Mouse (Mus musculus): ENCODE measurements around the gene Nek9.

DNA sequence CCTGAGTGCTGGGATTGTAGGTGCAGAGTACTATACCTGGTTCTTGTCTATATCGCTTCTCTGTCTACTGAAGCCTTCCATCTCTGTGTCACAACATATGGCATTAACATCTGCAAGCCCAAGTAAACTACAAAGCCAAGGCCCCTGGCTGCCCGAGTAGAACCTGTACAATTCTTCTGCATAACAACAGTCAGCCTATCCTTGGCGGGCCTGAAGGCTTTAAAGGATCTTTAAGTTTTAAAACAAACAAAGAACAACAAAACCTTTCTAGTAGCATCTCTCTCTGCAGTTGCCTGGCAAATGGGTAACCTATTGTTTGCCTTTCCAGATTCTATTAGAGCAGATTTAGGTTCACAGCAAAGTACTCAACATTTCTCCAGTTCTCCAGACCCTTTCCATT lies 14.9 kb upstream of the Nek9 start:
- TF ChIP-seq GATA1 (IDR thresholded peaks at IDR 0.05; ENCODE audit: low read length) = no peak
- no peak for TF ChIP-seq TAL1 (IDR thresholded peaks at IDR 0.05; ENCODE audit: low read length)
